Mouse (Mus musculus): Measurements from ENCODE around the gene Eml4. TPM values are rescaled to one million over a fixed set of nuclear protein-coding genes. Genes with fewer than 3 reads are reported as not detected.
A peak's percentile ranks its signal among the peaks of the same experiment; 100 is the strongest.

Eml4 gene
- total RNA-seq, 4 experiments from 2014 or later = 1.2 to 1.9 (median 1.6) TPM

- DNase-seq (ENCODE audit: low spot score in 2 of 2) = no peak
These were observed 137.0 kb downstream of the Eml4 start for GRCm38 (mm10) chr17:83487762-83488161.

- DNase-seq (ENCODE audit: low spot score in 2 of 2) = no peak
These were observed 148.2 kb downstream of the Eml4 start for GRCm38 (mm10) chr17:83498889-83499288.

GRCm38 (mm10) chr17:83499692-83500091, 149.0 kb downstream of the Eml4 start:
- DNase-seq (ENCODE audit: low spot score in 2 of 2) = no peak

- DNase-seq (ENCODE audit: low spot score in 2 of 2) = no peak
These were observed 153.0 kb downstream of the Eml4 start for GRCm38 (mm10) chr17:83503693-83504092.

GRCm38 (mm10) chr17:83512130-83512529, 161.4 kb downstream of the Eml4 start:
- no peak for DNase-seq (ENCODE audit: low spot score in 2 of 2)

- peak in 1 of 2 experiments; percentile 8 for DNase-seq (ENCODE audit: low spot score in 2 of 2)
These were observed 163.0 kb downstream of the Eml4 start for GRCm38 (mm10) chr17:83513655-83514212.

GRCm38 (mm10) chr17:83514213-83514701, 163.5 kb downstream of the Eml4 start:
- peak; percentile 80 to 87 for DNase-seq (ENCODE audit: low spot score in 2 of 2)

GRCm38 (mm10) chr17:83517280-83518015, 166.7 kb downstream of the Eml4 start, which contains the start of gene Cox7a2l:
Gene Cox7a2l (minus strand): TSS chr17:83517330.
- no peak for DNase-seq (ENCODE audit: low spot score in 2 of 2)

GRCm38 (mm10) chr17:83521881-83522280, 171.2 kb downstream of the Eml4 start:
- DNase-seq (ENCODE audit: low spot score in 2 of 2) = no peak

- no peak for DNase-seq (ENCODE audit: low spot score in 2 of 2)
These were observed 172.1 kb downstream of the Eml4 start for GRCm38 (mm10) chr17:83522590-83523379.

GRCm38 (mm10) chr17:83524753-83525152, 174.0 kb downstream of the Eml4 start:
- no peak for DNase-seq (ENCODE audit: low spot score in 2 of 2)

- DNase-seq (ENCODE audit: low spot score in 2 of 2) = no peak
These were observed 174.9 kb downstream of the Eml4 start for GRCm38 (mm10) chr17:83525596-83525995.

- no peak for DNase-seq (ENCODE audit: low spot score in 2 of 2)
These were observed 175.4 kb downstream of the Eml4 start for GRCm38 (mm10) chr17:83526091-83526561.

- DNase-seq (ENCODE audit: low spot score in 2 of 2) = no peak
These were observed 176.1 kb downstream of the Eml4 start for GRCm38 (mm10) chr17:83526624-83527532.

- DNase-seq (ENCODE audit: low spot score in 2 of 2) = no peak
These were observed 177.1 kb downstream of the Eml4 start for GRCm38 (mm10) chr17:83527651-83528381.

Other genes starting within 250 kb of the Eml4 start
- 100 to 1,000 TPM in 2 of 4 experiments, 10 to 100 TPM in 2; 85.3 to 139 (median 108) TPM for gene Pkdcc, start 135.6 kb upstream of the Eml4 start, total RNA-seq (2022)
- 100 to 1,000 TPM; 158 to 179 (median 173) TPM for gene Cox7a2l, start 166.4 kb downstream of the Eml4 start, total RNA-seq (2022)

All from gastrocnemius, adult 8-10 months (tissue).